Mouse (Mus musculus) left cerebral cortex, postnatal 14 days (tissue): ENCODE results near the gene Gm20388. TPM values are rescaled to one million over a fixed set of nuclear protein-coding genes. Genes with fewer than 3 reads are reported as not detected.

Source experiments
- DNase-seq, 2 experiments: peaks; one replicate each; pipeline ENCODE4 v3.0.0; 2021 to 2022; ENCODE audit warnings: low spot score in 2 of 2, mixed read lengths in 1 of 2
- intact Hi-C: fragments of 180-260 bp; cut with DNase I; formaldehyde crosslinking; loops from one replicate; pipeline ENCODE4 v1.15.1; 2025
- total RNA-seq, 2 experiments: library from RNA; stranded (reverse); gene quantifications; 2 replicates each; pipeline ENCODE4 v1.2.3; 2021

Gm20388 gene
- total RNA-seq, 2 experiments from 2014 or later = 2.8 to 7.3 TPM

DNA sequence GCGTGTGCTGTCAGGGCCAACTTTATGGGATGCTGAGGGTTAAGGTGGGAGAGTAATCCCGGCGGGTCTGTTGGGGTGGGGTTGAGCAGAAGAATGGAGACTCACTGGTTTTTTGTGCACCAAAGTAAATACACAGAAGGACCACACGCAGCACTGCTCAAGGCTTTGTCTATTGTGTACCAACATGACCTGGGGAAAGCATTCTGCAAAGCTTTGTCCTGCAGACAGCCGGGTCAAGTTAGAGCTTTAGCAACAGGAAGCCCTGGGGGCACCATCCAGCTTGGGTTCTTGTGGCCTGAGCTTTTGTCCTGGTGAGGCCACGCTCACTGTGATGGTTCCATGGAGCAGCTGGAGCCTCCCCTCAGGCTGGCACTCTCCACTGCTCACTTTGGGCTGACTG lies 761.1 kb downstream of the Gm20388 start:
- intact Hi-C loops = no loop called here

DNA sequence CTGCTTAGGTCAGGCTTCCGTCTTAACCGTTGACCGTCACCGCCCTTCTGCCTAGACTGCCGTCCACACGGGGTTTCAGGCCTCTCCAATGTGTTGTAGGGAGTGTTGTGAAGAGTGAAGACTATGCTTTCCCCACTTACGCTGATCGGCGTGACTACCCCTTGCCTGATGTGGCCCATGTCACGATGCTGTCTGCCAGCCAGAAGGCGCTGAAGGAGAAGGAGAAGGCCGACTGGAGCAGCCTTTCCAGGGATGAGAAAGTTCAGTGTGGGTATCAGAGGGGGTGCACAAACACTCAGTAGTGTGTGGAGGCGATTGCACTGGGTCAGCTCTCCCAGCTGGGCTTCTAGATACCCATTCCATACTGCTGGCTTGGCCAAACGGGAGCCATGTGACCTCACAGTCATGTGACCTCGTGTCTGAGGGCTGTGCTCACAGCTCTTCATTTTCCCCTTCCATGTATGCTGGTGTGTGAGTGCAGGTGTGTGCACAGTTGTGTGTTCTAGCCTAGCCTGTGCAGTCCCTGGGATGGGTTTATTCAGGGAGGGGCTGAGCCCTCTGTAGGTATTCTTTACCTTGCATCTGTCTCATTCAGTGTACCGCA lies 762.1 kb downstream of the Gm20388 start:
- no peak for DNase-seq
- intact Hi-C loops = no loop called here

More for the DNA sequence above, 761.1 kb downstream of the Gm20388 start:
- DNase-seq = no peak

DNA sequence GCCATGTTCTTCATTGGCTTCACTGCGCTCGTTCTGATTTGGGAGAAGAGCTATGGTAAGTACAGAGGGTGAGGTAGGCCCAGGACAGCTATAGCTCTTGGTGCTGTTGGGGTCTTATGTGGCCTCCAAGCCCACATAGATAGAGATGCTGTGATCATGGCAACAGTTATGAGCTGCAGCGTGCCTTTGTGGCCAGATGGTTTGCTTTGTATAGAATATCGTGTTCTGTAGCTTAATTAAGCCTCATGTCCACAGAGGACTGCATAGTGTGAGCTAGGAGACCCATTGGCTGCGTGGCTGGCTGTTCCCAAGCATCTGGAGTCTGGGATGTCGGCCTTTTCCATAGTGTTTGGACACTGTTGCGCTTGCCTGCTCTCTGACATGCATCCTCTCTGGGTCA lies 762.7 kb downstream of the Gm20388 start:
- intact Hi-C loops = no loop called here
- DNase-seq = peak; percentile 38 to 77

DNA sequence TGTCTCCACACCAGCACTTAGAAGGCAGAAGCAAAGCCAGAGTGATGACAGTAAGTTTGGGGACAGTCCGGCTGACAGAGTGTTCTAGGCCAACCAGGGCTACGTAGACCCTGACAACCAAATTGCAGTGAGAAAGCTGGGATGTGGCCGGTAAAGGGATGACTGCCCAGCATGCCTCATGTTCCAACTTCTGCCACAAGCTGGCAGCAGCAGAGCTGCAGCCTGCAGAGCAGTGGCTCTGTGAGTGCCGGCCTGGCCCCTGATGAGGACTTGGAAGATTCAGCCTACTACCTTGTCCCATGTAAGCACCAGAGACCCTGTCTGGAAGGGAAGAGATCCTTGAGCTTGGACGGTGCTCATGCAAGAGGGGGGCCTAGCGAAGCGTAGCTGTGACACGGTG lies 765.1 kb downstream of the Gm20388 start:
- DNase-seq = no peak
- intact Hi-C loops = loop anchor here (5.0 kb wide), 1 partner anchor 62 kb away; the partner anchor contains the start of gene Irf8

DNA sequence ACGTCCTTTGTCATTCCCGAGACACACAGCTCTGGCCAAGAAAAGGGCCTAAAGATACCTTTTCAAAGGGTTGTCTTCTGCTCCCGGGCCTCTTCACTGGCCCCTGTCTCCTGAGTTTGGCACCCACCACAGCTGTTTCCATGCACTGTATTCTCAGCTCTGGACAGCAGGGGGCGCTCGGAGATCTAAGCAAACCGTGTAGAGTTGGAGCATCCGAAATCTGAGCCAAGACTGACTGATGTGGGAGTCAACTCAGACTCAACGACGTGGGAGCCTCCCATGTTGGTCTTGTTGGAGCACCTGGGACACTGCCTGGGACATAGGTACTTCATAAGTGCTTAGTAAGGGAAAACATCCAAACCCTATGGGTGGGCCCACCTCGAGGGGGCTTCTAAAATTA lies 767.8 kb downstream of the Gm20388 start:
- DNase-seq = peak; percentile 91 to 92
- intact Hi-C loops = loop anchor here (5.0 kb wide), 1 partner anchor 59 kb away; the partner anchor contains the start of gene Irf8

DNA sequence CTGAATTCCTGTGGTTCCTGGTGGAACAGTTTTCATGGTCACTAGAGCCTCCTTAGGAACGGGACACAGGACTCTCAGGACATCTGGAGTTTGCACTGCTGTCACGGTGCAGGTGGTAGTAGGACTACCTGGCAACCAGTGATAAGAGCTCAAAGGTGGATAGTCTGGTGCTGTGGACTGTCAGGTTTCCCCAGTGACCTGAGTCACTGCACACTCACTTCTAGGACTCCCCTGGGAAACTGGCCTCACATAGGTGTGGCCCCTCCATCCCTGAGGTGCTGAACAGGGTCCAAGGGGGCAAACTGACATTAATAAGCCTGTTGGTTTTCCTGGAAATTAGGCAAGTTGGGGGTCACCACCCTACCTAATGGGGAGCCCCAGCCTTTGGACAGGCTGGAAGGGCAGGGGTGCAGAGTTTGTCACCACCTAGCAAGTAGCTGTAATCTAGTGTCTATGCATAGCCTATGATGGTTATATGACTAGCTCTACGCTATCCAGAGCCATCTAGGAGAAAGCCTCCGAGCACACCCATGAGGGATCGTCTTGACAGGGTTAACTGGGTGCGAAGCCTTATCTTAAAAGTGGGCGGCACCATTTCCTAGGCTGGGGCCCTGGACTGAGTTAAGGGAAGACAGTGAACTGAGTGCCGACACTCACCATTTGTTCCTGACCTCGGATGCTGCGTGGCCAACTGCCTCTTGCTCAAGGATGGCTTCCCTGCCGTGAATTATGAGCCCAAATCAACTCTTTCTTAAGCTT lies 769.2 kb downstream of the Gm20388 start:
- no peak for DNase-seq
- intact Hi-C loops = loop anchor here (1.0 to 5.0 kb wide), 3 partner anchors 57 to 412 kb away; partner anchors contain the start of gene Irf8

DNA sequence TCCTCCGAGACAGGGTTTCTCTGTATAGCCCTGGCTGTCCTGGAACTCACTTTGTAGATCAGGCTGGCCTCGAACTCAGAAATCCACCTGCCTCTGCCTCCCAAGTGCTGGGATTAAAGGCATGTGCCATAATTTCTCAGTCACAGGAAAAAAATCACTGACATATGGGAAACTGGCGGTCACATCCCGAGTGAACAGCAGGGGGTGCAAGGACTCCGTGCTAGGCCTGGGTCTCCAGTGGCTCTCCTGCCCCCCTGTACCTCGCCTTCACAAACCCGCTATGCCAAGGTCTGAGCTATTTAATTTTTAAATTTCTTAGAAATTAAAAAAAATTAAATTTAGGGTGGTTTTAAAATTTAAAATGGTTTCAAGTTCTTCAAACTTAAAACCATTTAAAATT lies 769.8 kb downstream of the Gm20388 start:
- intact Hi-C loops = loop anchor here (1.0 to 5.0 kb wide), 2 partner anchors 116 to 412 kb away; no protein-coding TSS in a partner anchor

DNA sequence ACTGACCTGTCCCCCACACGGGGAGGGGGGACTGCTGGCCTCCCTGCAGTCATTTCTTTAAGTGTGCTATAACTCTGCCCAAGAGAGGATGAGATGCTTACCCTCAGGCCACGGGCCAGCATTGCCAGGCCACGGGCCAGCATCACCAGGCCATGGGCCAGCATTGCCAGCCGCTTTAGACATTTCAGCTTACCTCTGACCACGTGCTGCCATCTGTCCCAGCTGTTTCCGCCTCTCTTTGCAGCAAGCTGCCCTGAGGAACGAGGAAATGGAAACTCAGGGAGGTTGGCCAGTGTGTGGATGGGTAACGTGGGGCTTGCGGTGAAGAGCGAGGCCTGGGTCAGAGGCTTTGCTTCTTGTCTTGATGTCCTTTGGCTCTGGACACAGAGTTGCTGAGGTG lies 770.5 kb downstream of the Gm20388 start:
- no peak for DNase-seq
- intact Hi-C loops = loop anchor here (5.0 kb wide), 1 partner anchor 411 kb away; no protein-coding TSS in a partner anchor

More for the DNA sequence above, 769.8 kb downstream of the Gm20388 start:
- peak in 1 of 2 experiments; percentile 66 for DNase-seq

DNA sequence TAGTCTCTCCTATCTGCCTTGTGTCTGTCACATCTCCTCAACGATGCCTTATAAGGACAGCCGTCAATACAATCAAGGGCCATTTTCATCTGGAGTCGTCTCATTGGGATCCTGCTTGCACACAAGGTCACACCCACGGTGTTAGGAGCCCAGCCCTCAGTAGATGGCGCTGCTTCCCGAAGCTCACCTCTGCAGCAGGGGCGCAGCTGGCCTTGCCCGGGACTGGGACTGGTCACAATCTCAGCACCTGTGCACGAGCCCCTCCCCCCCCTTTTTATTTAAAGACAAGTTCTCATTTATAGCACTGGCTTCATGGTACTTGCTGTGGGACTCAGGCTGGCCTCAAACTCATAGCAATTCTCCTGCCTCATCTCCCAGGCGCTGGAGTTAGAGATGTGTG lies 773.0 kb downstream of the Gm20388 start:
- intact Hi-C loops = loop anchor here (5.0 kb wide), 1 partner anchor 409 kb away; no protein-coding TSS in a partner anchor

DNA sequence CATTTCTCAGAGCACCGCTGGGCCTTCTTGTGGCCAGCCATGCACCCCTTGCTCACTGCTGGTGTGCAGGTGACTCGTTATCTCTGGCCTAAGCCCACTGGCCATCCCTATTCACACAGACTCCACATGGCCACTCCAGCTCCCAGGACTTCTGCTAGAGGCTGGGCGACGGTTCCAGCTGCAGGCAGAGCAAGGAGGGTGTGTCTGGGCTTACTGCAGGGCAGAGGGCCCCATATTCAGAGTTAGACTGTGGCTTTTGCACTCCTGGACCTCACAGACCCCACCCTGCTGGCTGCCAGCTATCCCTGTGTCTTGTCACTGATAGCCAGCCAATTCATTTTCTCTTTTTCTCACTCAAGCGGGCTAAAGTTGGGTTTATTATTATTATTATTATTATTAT lies 773.4 kb downstream of the Gm20388 start:
- no peak for DNase-seq
- intact Hi-C loops = loop anchor here (5.0 kb wide), 1 partner anchor 408 kb away; no protein-coding TSS in a partner anchor

More for the DNA sequence above, 773.0 kb downstream of the Gm20388 start:
- peak in 1 of 2 experiments; percentile 64 for DNase-seq

DNA sequence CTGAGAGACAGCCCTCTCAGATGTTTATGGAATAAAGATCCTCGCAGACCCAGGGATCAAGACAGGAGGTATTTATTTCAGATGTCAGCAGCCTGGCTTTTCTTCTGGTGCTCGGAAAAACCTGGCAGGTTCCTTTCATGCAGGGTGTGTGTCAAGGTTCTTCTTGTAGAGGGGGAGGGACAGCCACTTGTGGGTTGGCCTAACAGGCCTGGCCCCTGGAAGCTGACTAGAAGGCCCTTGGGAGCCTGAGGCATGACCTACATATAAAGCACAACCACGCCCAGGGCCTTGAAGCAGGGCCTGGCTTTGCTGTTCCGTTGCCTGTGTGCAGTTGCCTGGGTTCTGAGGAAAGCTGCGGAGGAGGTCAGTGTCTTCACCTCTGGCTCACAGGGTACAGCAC lies 774.5 kb downstream of the Gm20388 start:
- DNase-seq = no peak
- intact Hi-C loops = no loop called here

DNA sequence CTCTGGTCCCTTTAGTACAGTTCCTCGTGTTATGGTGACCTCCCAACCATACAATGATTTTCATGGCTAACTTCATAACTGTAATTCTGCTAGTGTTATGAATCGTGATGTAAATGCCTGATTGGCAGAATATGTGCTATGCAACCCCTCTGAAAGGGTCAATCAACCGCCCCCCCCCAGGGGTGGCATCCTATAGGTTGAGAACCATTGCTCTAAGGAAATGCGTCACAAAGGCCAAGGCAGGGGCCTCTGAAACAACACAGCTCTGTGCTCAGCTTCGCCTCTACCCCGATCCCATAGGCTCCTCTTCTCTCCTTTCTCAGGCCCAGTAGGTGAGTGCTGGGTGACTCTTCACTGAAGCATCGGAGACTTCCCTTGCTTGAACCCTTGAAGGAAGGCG lies 775.0 kb downstream of the Gm20388 start:
- intact Hi-C loops = no loop called here
- DNase-seq = no peak

DNA sequence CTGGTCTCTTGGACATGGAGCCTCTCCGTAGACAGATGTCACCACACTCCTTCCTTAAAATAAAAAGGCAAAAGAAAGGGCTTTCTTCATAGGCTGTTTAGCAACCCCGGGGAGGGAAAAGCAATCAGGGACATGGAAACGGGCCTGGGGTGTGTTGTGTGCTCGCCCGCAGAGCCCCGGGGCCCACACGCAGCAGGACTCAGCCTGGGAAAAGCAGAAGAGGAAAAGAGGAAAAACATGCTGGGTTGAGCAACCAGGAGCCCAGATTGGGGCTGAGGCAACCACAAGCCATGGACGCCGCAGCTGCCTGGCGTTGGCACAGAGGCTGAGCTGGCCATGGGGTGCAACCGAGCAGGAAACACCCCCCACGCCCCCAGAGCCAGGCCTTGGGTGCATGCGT lies 775.4 kb downstream of the Gm20388 start:
- intact Hi-C loops = no loop called here
- DNase-seq = no peak

DNA sequence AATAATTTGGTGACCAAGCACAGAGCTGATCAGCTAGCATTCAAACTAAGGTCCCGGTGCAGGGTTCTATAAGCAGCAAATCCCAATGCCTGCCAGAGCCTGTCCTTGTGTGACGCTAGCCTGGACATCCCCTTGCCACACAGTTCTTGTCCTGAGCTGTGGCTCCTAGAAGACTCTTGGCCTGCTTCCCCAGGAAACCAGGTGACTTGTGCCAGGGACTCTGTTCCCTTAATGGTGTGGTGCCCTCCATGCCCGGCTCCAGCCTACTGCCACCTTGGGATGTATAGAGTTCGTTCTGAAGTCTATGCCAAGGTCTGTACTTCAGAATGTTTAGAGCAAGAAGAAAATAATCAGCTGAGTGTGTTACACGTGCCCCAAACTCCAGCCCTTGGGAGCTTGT lies 775.9 kb downstream of the Gm20388 start:
- no peak for DNase-seq
- intact Hi-C loops = no loop called here

DNA sequence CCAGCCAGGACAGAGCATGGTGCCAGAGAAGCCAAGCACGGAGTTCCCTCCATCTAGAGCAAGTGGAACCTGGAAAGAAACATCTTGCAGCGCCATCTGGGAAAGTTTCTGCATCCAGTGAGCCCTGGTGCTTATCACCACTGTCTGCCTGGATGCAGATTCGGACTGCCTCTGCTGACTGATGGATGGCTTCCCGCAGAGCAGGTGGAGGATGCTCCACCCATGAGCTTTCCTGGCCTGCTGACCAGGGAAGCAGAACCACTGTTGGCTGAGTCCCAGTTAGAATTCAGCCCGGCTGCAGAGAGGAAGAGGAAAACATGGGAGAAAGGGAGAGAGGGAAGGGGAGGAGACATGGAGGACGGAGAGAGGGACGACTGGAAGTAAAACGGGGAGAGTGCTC lies 777.1 kb downstream of the Gm20388 start:
- intact Hi-C loops = no loop called here
- no peak for DNase-seq

DNA sequence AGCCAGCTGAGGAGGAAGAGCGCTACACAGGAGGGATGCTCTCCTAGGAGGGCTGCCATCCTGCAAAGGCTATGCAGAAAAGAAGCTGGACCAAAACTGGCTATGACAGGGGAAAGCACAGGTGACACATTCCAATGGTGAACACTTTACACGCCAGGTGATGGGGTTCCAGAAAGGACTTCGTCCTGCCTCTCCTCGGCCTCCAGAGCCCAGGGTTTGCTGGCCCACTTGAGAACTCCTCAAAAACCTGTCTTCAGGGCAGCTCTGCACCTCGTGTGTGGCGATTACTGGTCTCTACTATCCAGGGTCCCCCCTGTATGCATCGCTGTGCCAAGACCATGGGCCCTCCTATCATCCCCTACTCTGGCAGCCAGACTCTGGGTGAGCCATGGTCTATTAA lies 777.9 kb downstream of the Gm20388 start:
- DNase-seq = no peak
- intact Hi-C loops = no loop called here

DNA sequence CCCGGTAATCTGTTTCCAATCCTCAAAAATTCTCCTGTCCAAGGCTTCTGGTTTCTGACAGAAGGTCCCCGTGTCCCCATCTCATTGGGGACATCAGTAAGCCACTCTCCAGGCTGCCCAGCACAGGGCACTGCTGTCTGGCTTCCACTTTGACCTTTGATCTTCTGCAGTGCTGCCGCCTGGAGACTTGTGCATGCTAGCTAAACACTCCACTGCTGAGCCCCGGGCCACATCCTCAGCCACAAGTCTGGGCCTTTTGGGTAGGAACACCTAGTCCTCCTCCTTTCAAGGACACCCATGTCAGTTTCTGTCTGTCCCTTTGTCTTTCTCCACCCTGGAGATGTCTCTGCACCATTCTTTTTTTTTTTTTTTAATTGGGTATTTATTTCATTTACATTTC lies 782.3 kb downstream of the Gm20388 start:
- intact Hi-C loops = no loop called here
- no peak for DNase-seq

DNA sequence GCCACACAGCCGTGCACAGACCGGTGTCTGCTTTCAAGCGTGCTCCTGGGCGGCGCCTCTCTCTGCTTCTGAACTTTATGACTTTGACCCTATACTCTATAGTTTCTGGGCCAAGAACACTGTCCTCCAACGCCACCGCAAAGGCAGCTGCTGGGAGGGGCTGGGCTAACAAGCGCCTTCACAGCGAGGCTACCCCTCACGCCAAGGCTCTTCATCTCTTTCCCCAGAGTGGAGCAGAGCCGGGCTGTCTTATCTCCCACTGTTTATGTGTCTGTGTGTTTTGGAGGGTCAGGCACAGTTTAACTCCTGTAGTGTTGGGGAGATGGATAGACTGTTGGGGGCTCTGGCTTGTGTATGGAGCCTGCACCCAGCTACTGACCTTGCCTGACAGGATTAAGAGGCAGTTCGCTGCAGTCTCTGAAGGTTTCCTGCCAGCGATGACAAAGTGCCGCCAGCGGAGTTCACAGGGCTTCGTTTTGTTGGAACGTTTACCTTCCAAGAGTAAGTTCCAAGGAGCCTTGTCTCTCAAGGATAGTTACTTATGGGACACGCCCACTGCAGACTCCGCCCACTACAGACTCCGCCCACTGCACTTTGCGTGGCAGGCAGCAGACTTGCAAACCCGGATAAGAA lies 783.3 kb downstream of the Gm20388 start:
- DNase-seq = no peak
- intact Hi-C loops = no loop called here

DNA sequence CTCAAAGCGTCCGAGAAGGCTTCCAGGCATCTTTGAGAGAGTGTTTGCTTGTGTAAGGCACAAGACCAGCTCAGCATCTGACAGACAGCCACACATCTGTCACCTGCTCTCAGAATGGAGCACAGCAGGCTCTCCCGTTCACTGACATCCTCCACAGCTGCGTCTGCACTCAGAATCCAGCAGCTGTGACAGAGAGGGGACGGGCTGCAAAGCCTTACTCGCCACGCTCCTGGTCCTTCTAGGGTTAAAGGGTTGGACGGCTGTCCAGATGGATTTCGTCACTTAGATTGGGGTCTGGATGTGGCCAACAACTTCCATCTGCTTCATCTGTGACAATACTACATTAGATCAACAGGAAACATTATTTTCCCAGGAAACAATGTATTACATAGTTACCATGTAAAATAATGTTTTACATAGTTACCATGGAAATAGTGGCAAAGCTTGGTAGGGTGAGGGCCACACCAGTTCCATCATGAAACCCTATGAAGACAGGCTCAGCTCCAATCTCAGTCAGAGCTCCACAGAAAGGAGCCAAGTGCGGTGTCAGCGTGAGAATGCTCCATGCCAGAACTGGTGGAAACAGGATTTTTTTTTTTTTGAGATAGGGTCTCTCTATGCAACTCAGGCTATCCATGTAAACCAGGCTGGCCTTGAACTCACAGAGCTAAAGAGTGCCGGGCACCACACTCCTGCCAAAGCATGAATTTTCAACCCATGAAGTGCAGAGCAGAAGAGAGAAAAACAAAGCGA lies 785.9 kb downstream of the Gm20388 start:
- DNase-seq = no peak
- intact Hi-C loops = no loop called here
